Mouse (Mus musculus) CH12.LX (cell line): ENCODE measurements around the gene Abcd2.

Source experiments
- CTCF ChIP-seq, 2 experiments: IDR thresholded peaks in 1 of 2; conservative IDR thresholded peaks in 1 of 2; 2 replicates each; pipeline ENCODE4 v1.5.1; 2011 to 2012; ENCODE audit warnings: low read depth in 2 of 2, low read length in 2 of 2, improper control_type of control experiment in 1 of 2, inconsistent platforms in 1 of 2, mild to moderate bottlenecking in 1 of 2, moderate library complexity in 1 of 2
- HCFC1 ChIP-seq: IDR thresholded peaks from 2 replicates; pipeline ENCODE4 v1.6.1; 2012; ENCODE audit warnings: low read depth, mild to moderate bottlenecking, inconsistent platforms, low read length, improper control_type of control experiment
- MEF2A ChIP-seq: IDR thresholded peaks from 2 replicates; pipeline ENCODE4 v1.6.1; 2014; ENCODE audit warnings: low read depth, mild to moderate bottlenecking, inconsistent platforms, low read length, improper control_type of control experiment, borderline replicate concordance
- POLR2A ChIP-seq: IDR thresholded peaks from 2 replicates; pipeline ENCODE4 v1.6.1; 2011; ENCODE audit warnings: low read depth, mild to moderate bottlenecking, improper control_type of control experiment, low read length

- TF ChIP-seq POLR2A = no peak
- no peak for TF ChIP-seq CTCF (conservative IDR thresholded peaks at IDR 0.05 in 1 of 2, IDR thresholded peaks at IDR 0.05 in 1 of 2; ENCODE audit: low read depth in 2 of 2, low read length in 2 of 2)
- TF ChIP-seq MEF2A = no peak
- no peak for TF ChIP-seq HCFC1
Measured at GRCm38 (mm10) chr15:91103814-91104213, 87.8 kb downstream of the Abcd2 start.
